Mouse (Mus musculus): ENCODE measurements around the gene Olfr746. TPM values are rescaled to one million over a fixed set of nuclear protein-coding genes. Genes with fewer than 3 reads are reported as not detected.

Gene Olfr746
- polyA plus RNA-seq (2012; rRNA removed), result not detected in 2 replicates

DNA sequence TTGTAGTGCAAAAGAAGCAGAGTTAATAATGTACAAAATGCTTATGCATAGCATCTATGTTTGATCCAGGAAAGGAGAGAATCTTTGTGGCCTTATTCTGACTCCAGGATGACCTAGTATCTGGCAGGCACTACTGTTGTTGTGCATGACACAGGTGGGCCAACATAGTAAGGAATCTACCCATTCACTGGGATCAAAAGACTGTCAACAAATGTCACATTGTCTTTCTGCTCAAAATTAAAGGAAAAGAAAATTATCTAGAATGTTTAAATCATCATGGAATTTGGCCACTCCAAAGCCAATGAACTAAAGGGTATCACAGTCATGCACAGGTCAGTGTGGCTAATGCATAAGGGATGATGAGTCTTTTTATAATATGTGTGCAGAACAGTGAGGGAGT lies at the start of gene Olfr746:
Gene Olfr746, plus strand, starts transcription at position 301 of the 400 bp plus-strand sequence.

DNA sequence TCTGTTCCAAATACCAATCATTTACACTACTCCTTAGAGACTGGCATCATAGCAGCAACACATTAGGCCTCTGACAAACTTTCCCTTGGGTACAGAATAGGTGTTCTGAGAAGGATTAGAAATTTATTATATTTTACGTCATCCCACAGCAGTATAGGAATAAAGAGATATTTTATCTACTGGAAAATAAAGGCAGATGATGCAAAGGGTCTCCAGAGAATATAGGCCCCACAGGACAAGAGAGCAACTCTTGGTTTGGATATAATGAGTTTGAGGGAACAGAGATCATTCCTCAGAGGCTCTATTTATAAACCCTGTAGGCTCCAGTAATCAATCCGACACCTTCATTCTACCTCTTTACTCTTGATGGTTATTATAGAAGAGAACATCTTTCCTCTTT lies 32.3 kb upstream of the Olfr746 start, which contains the start of gene Olfr744:
Gene Olfr744, plus strand, starts transcription at position 301 of the 400 bp plus-strand sequence.

DNA sequence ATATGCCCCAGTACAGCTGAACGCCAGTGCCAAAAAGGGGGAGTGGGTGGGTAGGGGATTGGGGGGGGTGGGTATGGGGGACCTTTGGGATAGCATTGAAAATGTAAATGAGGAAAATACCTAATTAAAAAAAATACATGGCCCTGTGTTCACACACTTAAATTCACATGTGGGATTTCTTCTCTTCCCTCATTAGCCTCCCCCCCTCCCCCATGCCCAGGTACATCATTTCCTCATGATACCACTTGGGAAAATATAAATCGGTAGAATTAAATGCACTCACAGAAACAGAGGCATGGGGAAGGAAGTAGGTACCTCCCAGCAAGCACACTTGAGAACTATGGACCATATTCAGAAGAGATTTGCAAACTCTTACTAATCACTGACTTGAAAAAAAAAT lies 7.8 kb upstream of the Olfr746 start, which contains the start of gene Olfr745:
Gene Olfr745, plus strand, starts transcription at position 301 of the 400 bp plus-strand sequence.

DNA sequence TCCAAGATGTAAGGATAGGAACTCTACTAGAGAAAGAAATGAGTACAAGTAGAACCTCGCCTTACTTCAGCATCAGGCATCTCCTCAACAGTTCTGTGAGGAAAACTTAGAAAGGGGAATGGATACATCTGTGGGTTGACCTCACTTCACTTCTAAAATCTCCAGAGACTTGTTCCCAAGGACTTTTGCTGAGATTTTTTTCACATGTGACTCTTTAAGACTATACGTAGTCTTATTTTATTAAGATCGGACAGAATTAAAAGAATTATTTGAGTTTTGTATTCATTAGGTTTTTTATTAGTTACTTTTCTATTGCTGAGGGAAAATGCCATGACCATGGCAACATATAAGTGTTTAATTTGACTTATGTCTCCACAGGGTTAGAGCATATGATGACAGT lies 46.2 kb downstream of the Olfr746 start, which contains the start of gene Olfr747:
Gene Olfr747, minus strand, starts transcription at position 101 of the 400 bp plus-strand sequence.

Other genes starting within 250 kb of the Olfr746 start
- gene Olfr738, start 239.5 kb upstream of the Olfr746 start, polyA plus RNA-seq (2012; rRNA removed), result not detected in 2 replicates
- gene Olfr739, start 228.5 kb upstream of the Olfr746 start, polyA plus RNA-seq (2012; rRNA removed), result not detected in 2 replicates
- not detected in 2 replicates for gene Olfr740, start 201.5 kb upstream of the Olfr746 start, polyA plus RNA-seq (2012; rRNA removed)
- not detected in 2 replicates for gene Olfr741, start 174.3 kb upstream of the Olfr746 start, polyA plus RNA-seq (2012; rRNA removed)
- gene Olfr742, start 143.5 kb upstream of the Olfr746 start, polyA plus RNA-seq (2012; rRNA removed), result not detected in 2 replicates
- gene Olfr743, start 125.2 kb upstream of the Olfr746 start, polyA plus RNA-seq (2012; rRNA removed), result not detected in 2 replicates
- not detected in 2 replicates for gene Olfr744, start 32.2 kb upstream of the Olfr746 start, polyA plus RNA-seq (2012; rRNA removed)
- gene Olfr745, start 7.7 kb upstream of the Olfr746 start, polyA plus RNA-seq (2012; rRNA removed), result not detected in 2 replicates
- not detected in 2 replicates for gene Olfr747, start 46.1 kb downstream of the Olfr746 start, polyA plus RNA-seq (2012; rRNA removed)
- gene Olfr748, start 60.3 kb downstream of the Olfr746 start, polyA plus RNA-seq (2012; rRNA removed), result not detected in 2 replicates
- gene Olfr749, start 98.0 kb downstream of the Olfr746 start, polyA plus RNA-seq (2012; rRNA removed), result not detected in 2 replicates
- 5.8 and 6.4 TPM in 2 replicates for gene Ttc5, start 138.4 kb downstream of the Olfr746 start, polyA plus RNA-seq (2012; rRNA removed)
- not detected in 2 replicates for gene Ccnb1ip1, start 160.6 kb downstream of the Olfr746 start, polyA plus RNA-seq (2012; rRNA removed)
- gene Parp2, start 160.8 kb downstream of the Olfr746 start, polyA plus RNA-seq (2012; rRNA removed), result 1.1 and 1.7 TPM in 2 replicates
- 7.6 and 10.3 TPM in 2 replicates for gene Tep1, start 223.5 kb downstream of the Olfr746 start, polyA plus RNA-seq (2012; rRNA removed)

All from stomach, adult 2 months (tissue).